Mouse (Mus musculus): ENCODE measurements around the gene Ceacam9.

- TF ChIP-seq POLR2A (IDR thresholded peaks at IDR 0.05; ENCODE audit: low read depth, low read length) (no peak), CTCF (IDR thresholded peaks at IDR 0.05; ENCODE audit: extremely low read depth, insufficient read depth, insufficient read length, insufficient replicate concordance) (no peak)
Measured at GRCm38 (mm10) chr7:16737606-16738072, 15.9 kb downstream of the Ceacam9 start.
